Mouse (Mus musculus) C2C12 (cell line): ENCODE results near the gene Thumpd1.

Experiments
- CTCF ChIP-seq: IDR thresholded peaks from one replicate; pipeline ENCODE4 v1.5.1; 2011; ENCODE audit not compliant: control insufficient read depth, insufficient read depth, insufficient read length
- MAX ChIP-seq: IDR thresholded peaks from one replicate; pipeline ENCODE4 v1.6.1; 2011; ENCODE audit warnings: mild to moderate bottlenecking, control low read depth
- MYOD1 ChIP-seq: IDR thresholded peaks from one replicate; pipeline ENCODE4 v1.6.1; 2011; ENCODE audit warnings: low read depth; ENCODE audit not compliant: control insufficient read depth, insufficient read length

DNA sequence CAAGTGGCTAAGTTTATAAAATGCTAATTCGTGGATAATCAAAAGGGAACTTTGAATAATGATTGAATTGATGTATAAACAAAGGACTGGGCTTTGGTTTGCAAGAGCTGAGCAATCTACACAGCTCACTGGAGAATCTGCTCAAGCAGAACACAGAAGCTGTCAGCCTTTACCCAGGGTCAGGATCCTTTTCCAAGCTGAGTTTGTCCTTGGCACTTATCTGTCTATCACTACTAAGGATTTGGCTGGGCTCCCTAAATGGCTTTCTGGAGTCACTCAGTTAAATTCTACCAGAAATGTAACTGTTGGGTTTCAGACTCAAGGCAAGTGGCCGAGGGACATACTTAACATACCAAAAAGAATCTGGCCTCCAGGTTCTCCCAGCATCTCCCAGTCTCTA, 29.3 kb upstream of the Thumpd1 start:
- TF ChIP-seq CTCF = no peak
- no peak for TF ChIP-seq MAX
- TF ChIP-seq MYOD1 = no peak
